In genomic region chr4:97028938-97029337, GRCm38 (mm10) we compare ENCODE assay signal across 27 mouse cellular contexts.
"Had no signal": no experiment of that assay in that cellular context is flagged by ENCODE, and none has a peak within 500 bp of the region (broad histone marks: within the 10 kb centered on the region; RNA-seq: fewer than 3 reads in every experiment).

No protein-coding gene starts in this region.

- H3K9ac ChIP-seq: heart, embryonic 13.5 days; heart, embryonic 15.5 days; hindbrain, embryonic 13.5 days; hindbrain, embryonic 15.5 days; kidney, embryonic 15.5 days; limb, embryonic 13.5 days; limb, embryonic 15.5 days; liver, embryonic 13.5 days; liver, embryonic 15.5 days had no signal

- H3K27ac ChIP-seq: gastrocnemius, adult 2 months; heart, adult 2 months; heart, embryonic 13.5 days; heart, embryonic 15.5 days; hindbrain, embryonic 13.5 days; hindbrain, embryonic 15.5 days; hindbrain, postnatal 0 days; kidney, embryonic 15.5 days; kidney, postnatal 0 days; limb, embryonic 13.5 days; limb, embryonic 15.5 days; liver, embryonic 13.5 days; liver, embryonic 15.5 days had no signal

- H3K27me3 ChIP-seq: heart, embryonic 13.5 days; heart, embryonic 15.5 days; hindbrain, embryonic 13.5 days; hindbrain, embryonic 15.5 days; kidney, embryonic 15.5 days; limb, embryonic 13.5 days; limb, embryonic 15.5 days; liver, embryonic 13.5 days; liver, embryonic 15.5 days had no signal

- DNase-seq: gastrocnemius, adult 2 months; gastrocnemius, postnatal 10 days; gastrocnemius, postnatal 25 days; heart, adult 11 months; heart, adult 2 months; heart, postnatal 14 days; heart, postnatal 36 days; kidney, adult 11 months; kidney, adult 2 months; kidney, adult 9 months; kidney, postnatal 14 days; kidney, postnatal 36 days; layer of hippocampus, adult 9-11 months; layer of hippocampus, postnatal 36 days; left cerebral cortex, postnatal 4 days; liver, embryonic 13.5 days; lung, adult 18-20 months had no signal

- H3K9me3 ChIP-seq: heart, embryonic 13.5 days; heart, embryonic 15.5 days; hindbrain, embryonic 13.5 days; hindbrain, embryonic 15.5 days; kidney, embryonic 15.5 days; limb, embryonic 13.5 days; limb, embryonic 15.5 days; liver, embryonic 13.5 days; liver, embryonic 15.5 days had no signal

- H3K4me3 ChIP-seq: gastrocnemius, adult 2 months; heart, adult 2 months; heart, embryonic 13.5 days; heart, embryonic 15.5 days; hindbrain, embryonic 13.5 days; hindbrain, embryonic 15.5 days; kidney, embryonic 15.5 days; limb, embryonic 13.5 days; limb, embryonic 15.5 days; liver, embryonic 13.5 days; liver, embryonic 15.5 days had no signal

- H3K4me1 ChIP-seq: heart, embryonic 13.5 days; heart, embryonic 15.5 days; hindbrain, embryonic 13.5 days; hindbrain, embryonic 15.5 days; kidney, embryonic 15.5 days; limb, embryonic 13.5 days; limb, embryonic 15.5 days; liver, embryonic 13.5 days; liver, embryonic 15.5 days had no signal

- H3K36me3 ChIP-seq: heart, embryonic 13.5 days; heart, embryonic 15.5 days; hindbrain, embryonic 13.5 days; hindbrain, embryonic 15.5 days; kidney, embryonic 15.5 days; limb, embryonic 13.5 days; limb, embryonic 15.5 days; liver, embryonic 13.5 days; liver, embryonic 15.5 days had no signal
